Mouse (Mus musculus) hindbrain, embryonic 14.5 days (tissue): ENCODE measurements at regions not wholly inside any gene's neighbourhood (a gene's known extent, or its start where the extent isn't known, plus 50 kb on each side); places are given as distances from the start of the nearest gene placed in this dataset.
A peak's percentile ranks its signal among the peaks of the same experiment; 100 is the strongest.

Source experiments
- ATAC-seq: fragments of 200-750 bp; cut with Nextera tagmentation; 2 replicates; pipeline ENCODE4 v1.8.0; 2017; ENCODE audit warnings: moderate number of reproducible peaks, mild to moderate bottlenecking, moderate TSS enrichment, moderate library complexity; ENCODE audit not compliant: low FRiP score
- DNase-seq: peaks from one replicate; pipeline ENCODE4 v3.0.0-alpha.2; 2015; ENCODE audit warnings: low spot score
- H3K27ac ChIP-seq: fragments of 300-500 bp; sonication (generic); 2 replicates; pipeline ENCODE4 v1.5.1; 2014; ENCODE audit warnings: mild to moderate bottlenecking, moderate library complexity
- H3K27me3 ChIP-seq: fragments of 300-500 bp; sonication (generic); 2 replicates; pipeline ENCODE4 v1.6.1; 2014; ENCODE audit warnings: mild to moderate bottlenecking, low read length, mixed read lengths; ENCODE audit not compliant: control insufficient read depth, insufficient read depth
- H3K36me3 ChIP-seq: fragments of 300-500 bp; sonication (generic); replicated peaks from 2 replicates; pipeline ENCODE4 v1.6.1; 2014; ENCODE audit not compliant: control insufficient read depth, insufficient read depth
- H3K4me1 ChIP-seq: fragments of 300-500 bp; sonication (generic); replicated peaks from 2 replicates; pipeline ENCODE4 v1.6.1; 2014; ENCODE audit warnings: antibody characterized with exemption, low read length, mixed read lengths; ENCODE audit not compliant: control insufficient read depth, insufficient read depth
- H3K4me2 ChIP-seq: fragments of 300-500 bp; sonication (generic); replicated peaks from 2 replicates; pipeline ENCODE4 v1.6.1; 2014; ENCODE audit warnings: mild to moderate bottlenecking, moderate library complexity
- H3K4me3 ChIP-seq: fragments of 300-500 bp; sonication (generic); replicated peaks from 2 replicates; pipeline ENCODE4 v1.5.1; 2014; ENCODE audit warnings: mild to moderate bottlenecking, low read length
- H3K9ac ChIP-seq: fragments of 300-500 bp; sonication (generic); 2 replicates; pipeline ENCODE4 v1.6.1; 2014
- H3K9me3 ChIP-seq: fragments of 300-500 bp; sonication (generic); 2 replicates; pipeline ENCODE4 v1.6.1; 2016; ENCODE audit warnings: low read length; ENCODE audit not compliant: control insufficient read depth
- WGBS: fragments of 180-500 bp; shearing (Covaris S2); extraction: QIAGEN DNeasy Blood & Tissue Kit; methylation state at CpG from one replicate; pipeline ENCODE4 v1.1.7; 2014; 5-methylcytosine and 5-hydroxymethylcytosine counted together

DNA sequence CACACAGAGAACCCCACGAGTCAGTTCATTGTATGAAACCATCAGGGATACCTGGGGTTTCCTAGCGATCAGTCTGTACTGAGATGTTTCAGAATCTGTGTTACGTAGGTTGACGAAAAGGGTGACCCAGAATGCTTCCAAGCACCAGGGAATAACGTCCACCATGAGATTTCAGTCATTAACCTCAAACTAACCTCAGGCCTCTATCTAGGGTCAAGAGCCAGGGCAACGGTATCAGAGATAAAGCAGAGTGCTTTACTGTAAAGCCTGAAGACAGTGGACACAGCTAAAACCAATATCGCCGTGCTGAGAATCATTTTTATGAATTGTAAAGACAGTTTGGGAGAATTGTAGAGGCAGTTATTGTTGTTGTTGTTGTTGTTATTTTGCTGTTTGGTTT is 52.9 kb upstream of the Errfi1 start:
- no peaks in the 10 kb centered on the region for H3K9me3 ChIP-seq
- H3K9ac ChIP-seq = no peak overlapping the region
- ATAC-seq (no peak), DNase-seq (no peak)
- H3K4me1 ChIP-seq = no peaks in the 10 kb centered on the region
- no peak overlapping the region for H3K27ac ChIP-seq
- no peaks in the 10 kb centered on the region for H3K27me3 ChIP-seq
- no peak overlapping the region for H3K4me2 ChIP-seq
- no peaks in the 10 kb centered on the region for H3K36me3 ChIP-seq
- H3K4me3 ChIP-seq = no peak overlapping the region
- WGBS = 94% methylated on average over 8 of the region's 8 CpGs

DNA sequence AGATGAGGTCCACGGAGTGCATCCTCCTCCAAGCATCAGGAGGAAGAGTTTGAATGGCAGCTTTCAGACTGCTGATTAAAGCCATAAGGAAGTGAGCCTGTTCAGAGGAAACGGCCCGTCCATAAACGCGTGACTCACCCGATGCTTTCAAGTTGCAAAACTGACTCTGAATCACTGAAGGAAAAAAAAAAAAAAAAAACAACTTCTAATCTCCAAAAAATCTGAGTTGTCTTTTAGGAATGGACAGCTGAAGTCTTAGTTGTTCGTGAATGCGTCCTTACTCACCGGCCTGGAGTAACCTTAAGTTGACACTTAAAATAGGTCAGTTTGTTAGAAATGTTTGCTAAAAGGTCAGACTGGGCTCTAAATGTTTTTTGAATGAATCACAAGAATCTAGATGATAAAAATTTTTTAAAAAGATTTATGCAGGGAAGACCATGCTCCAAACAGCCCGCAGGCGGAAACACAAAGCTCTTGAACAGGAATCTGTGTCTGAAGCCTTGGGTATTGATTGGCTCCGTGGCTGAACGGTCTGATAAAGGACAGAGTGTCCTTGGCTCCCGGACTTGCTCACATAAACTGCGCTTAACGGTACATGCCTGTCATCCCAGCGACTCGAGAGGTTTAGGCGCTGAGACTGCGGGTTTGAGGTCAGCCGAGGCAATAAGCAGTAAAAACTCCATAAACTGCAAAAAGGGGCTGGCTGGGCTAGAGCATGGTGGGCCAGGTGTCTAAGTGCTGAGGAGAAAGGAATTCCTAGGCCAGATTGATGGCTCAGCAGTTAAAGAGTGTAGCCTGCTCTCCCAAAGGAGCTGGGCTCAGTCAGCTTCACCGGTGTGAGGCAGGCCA is 53.9 kb upstream of the Errfi1 start:
- WGBS = 75% methylated on average over 22 of the region's 22 CpGs
- DNase-seq (no peak), ATAC-seq (no peak)
- Histone ChIP-seq H3K4me2 (no peak overlapping the region), H3K4me1 (peaks cover 6% of the 10 kb centered on the region), H3K4me3 (no peak overlapping the region), H3K27ac (no peak overlapping the region), H3K27me3 (no peaks in the 10 kb centered on the region), H3K9ac (no peak overlapping the region), H3K9me3 (no peaks in the 10 kb centered on the region), H3K36me3 (no peaks in the 10 kb centered on the region)

DNA sequence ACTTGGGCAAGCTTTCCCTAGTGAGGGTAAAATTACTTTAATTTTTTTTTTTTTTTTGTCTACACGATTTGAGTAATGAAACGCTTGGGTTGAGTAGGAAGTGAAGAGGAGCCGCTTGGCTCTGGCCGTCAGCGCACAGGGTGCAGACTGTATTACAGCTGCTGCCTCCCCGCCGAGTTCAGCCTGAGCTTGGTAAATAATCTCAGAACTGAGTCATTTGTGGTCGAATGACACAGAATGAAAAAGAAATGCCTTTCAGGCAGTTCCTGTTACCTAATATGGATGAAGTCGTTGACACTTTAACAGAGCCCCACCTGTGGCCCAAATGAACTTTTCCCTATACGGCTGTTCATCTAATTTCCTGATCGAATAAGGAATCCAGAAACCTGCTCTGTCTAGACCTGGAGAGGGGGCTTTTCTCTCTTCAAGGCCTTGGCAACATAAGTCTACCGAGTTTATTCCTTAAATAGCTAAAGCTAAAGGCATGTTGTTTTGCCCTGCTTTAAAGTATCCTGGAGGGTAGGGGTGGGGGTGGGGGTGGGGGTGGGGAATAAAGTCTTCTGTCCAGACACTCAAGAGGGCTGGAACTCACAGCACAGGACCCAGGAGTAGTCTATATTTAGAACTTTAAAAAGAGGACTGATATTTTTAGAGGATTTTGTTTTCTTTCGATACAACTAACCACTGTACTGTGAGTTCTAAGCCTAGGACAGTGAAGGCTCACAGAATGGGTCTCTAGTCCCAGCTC is 54.8 kb upstream of the Errfi1 start:
- ATAC-seq (no peak), DNase-seq (no peak)
- Histone ChIP-seq H3K27ac (no peak overlapping the region), H3K4me3 (no peak overlapping the region), H3K4me2 (no peak overlapping the region), H3K9me3 (no peaks in the 10 kb centered on the region), H3K4me1 (peaks cover 14% of the 10 kb centered on the region), H3K27me3 (no peaks in the 10 kb centered on the region), H3K36me3 (no peaks in the 10 kb centered on the region), H3K9ac (no peak overlapping the region)
- WGBS = 52% methylated on average over 13 of the region's 13 CpGs

DNA sequence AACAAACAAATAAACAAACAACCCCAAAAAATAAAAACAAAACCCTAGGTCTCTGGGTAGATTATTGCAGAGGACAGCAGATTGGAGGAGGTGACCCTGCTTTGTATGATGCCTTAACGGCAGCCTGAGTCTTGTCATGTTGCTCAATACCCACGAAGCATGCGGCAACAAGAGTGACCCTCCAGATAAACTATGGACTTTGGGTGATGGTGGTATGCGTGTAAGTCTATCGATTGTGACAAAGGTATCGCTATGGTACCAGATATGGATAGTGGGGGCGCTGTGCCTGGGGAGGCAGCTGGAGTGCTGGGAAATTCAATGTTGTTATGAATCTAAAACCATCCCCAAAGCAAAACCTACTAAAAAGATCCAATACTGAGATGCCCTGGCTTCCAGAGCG is 55.4 kb upstream of the Errfi1 start:
- WGBS = 89% methylated on average over 8 of the region's 8 CpGs
- no peaks in the 10 kb centered on the region for H3K27me3 ChIP-seq
- no peak for DNase-seq
- no peak overlapping the region for H3K4me3 ChIP-seq
- H3K4me1 ChIP-seq = peaks cover 15% of the 10 kb centered on the region
- H3K27ac ChIP-seq = no peak overlapping the region
- no peak overlapping the region for H3K4me2 ChIP-seq
- H3K9ac ChIP-seq = no peak overlapping the region
- no peaks in the 10 kb centered on the region for H3K36me3 ChIP-seq
- no peak for ATAC-seq
- no peaks in the 10 kb centered on the region for H3K9me3 ChIP-seq

DNA sequence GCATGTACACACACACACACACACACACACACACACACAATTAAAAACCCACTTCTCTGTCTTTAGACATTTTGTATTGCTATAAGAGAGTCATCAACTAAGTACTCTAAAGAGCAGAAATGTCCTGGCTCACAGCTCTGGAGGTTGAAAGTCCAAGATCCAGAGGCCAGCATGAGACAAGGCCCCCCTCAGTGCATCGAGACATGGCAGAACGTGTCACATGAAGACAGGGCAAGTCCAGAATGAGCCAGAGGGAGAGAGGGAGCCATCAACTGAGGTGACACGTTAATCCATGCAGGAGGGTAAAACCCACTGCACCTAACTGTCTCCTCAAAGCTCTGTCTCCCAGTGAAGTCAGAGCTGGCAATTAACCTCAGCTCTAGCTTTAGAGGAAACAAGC is 56.7 kb upstream of the Errfi1 start:
- 83% methylated on average over 3 of the region's 3 CpGs for WGBS
- H3K4me2 ChIP-seq = no peak overlapping the region
- no peaks in the 10 kb centered on the region for H3K36me3 ChIP-seq
- DNase-seq (no peak), ATAC-seq (no peak)
- H3K27me3 ChIP-seq = no peaks in the 10 kb centered on the region
- H3K27ac ChIP-seq = no peak overlapping the region
- H3K9me3 ChIP-seq = no peaks in the 10 kb centered on the region
- no peak overlapping the region for H3K9ac ChIP-seq
- H3K4me3 ChIP-seq = no peak overlapping the region
- peaks cover 15% of the 10 kb centered on the region for H3K4me1 ChIP-seq

DNA sequence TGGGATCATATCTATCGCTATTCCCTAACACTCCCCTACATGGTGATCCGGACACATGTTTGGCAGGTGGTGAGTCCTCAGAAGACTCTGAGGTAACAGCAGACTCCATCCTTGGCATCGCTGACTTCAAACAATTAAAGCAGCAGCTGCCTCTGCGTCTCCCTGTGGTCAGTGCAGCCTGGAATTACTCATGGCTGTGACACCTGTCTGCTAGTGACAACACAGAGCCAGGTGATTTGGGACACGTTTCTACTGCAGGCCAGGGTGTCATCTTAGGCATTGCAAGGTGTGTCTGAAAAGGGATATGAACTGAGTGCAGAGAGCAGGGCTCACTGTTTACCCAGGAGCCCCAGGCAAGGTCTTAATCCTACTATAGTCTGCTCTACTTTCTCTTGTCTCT is 58.8 kb upstream of the Errfi1 start:
- DNase-seq (no peak), ATAC-seq (no peak)
- Histone ChIP-seq H3K4me3 (no peak overlapping the region), H3K4me1 (peaks cover 15% of the 10 kb centered on the region), H3K9ac (no peak overlapping the region), H3K4me2 (no peak overlapping the region), H3K27me3 (no peaks in the 10 kb centered on the region), H3K27ac (peak overlapping the region; percentile 75), H3K9me3 (no peaks in the 10 kb centered on the region), H3K36me3 (no peaks in the 10 kb centered on the region)
- WGBS = 37% methylated on average over 5 of the region's 5 CpGs

DNA sequence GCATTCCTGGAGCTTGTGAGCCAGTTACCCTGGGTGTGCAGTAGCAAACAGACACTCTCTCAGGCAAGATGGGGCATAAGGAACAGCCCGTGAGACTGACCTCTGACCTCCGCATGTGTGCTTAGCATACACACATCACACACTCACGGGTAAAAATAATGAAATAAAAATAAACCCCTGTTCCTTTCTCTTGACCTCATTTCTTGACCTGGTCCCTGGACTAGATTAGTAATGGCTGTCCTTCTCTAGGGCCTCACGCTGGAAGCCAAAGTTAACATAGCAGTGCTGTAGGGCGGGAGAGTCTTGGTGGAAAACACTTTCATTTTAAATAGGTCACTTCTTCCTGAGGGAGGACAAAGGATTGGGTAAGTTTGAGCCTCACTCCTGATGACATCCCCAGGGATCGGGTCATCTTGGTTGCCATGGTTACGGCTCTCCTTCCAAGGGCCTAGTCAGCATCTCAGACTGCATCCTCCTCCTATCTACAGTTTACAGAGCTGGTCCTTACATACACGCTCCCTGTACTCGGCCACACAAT is 59.4 kb upstream of the Errfi1 start:
- Histone ChIP-seq H3K4me2 (no peak overlapping the region), H3K9me3 (no peaks in the 10 kb centered on the region), H3K27ac (peak overlapping the region; percentile 75), H3K4me3 (no peak overlapping the region), H3K27me3 (no peaks in the 10 kb centered on the region), H3K9ac (no peak overlapping the region), H3K4me1 (peaks cover 15% of the 10 kb centered on the region), H3K36me3 (no peaks in the 10 kb centered on the region)
- DNase-seq (peak; percentile 62), ATAC-seq (peak; percentile 72; the same call in 1 of the 2 replicates)
- 26% methylated on average over 9 of the region's 9 CpGs for WGBS

DNA sequence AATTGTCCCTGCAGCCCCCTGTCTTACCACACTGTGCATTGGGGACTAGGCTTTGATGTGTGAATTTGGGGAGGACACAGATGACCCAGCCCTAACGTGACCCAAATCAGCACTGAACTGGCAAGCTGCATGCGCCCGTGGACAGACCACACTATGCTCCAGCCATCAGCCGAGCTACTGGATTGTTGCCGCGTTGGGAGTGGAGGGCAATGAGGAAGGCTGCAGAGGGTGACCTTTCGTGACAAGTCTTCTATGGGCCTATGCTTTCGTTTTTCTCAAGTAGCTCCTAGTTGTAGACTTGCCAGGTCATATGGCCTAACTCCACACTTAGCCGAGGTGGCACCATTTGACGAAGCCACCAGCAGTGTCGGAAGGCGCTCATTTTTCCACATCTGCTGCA is 60.6 kb upstream of the Errfi1 start:
- 83% methylated on average over 12 of the region's 12 CpGs for WGBS
- H3K4me2 ChIP-seq = no peak overlapping the region
- no peak overlapping the region for H3K27ac ChIP-seq
- H3K27me3 ChIP-seq = no peaks in the 10 kb centered on the region
- H3K4me3 ChIP-seq = no peak overlapping the region
- DNase-seq (no peak), ATAC-seq (no peak)
- H3K4me1 ChIP-seq = peaks cover 15% of the 10 kb centered on the region
- H3K9ac ChIP-seq = no peak overlapping the region
- no peaks in the 10 kb centered on the region for H3K36me3 ChIP-seq
- no peaks in the 10 kb centered on the region for H3K9me3 ChIP-seq

DNA sequence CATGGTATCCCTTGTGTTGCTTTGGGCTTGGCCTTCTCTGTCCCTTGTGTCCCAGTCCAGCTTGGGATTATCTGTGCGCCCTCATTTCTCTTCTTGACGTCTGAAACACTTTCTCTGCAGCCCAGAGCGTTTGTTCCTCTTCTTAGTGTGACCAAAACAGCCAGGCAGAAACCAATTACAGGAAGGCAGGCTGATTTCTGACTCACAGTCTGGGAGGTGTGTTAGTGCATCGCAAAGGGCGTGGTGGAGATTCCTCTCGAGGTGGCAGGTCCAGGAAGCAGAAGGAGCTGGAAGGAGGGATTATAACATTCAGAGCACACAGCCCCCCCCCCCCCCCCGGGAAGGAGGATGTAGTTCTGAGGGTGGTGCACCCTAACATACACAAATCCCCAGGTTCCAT is 64.6 kb upstream of the Errfi1 start:
- DNase-seq = no peak
- 82% methylated on average over 6 of the region's 7 CpGs for WGBS
- Histone ChIP-seq H3K36me3 (no peaks in the 10 kb centered on the region), H3K9ac (no peak overlapping the region), H3K4me3 (no peak overlapping the region), H3K27ac (no peak overlapping the region), H3K4me2 (no peak overlapping the region), H3K9me3 (no peaks in the 10 kb centered on the region), H3K27me3 (no peaks in the 10 kb centered on the region), H3K4me1 (peaks cover 3% of the 10 kb centered on the region; the same call in 1 of the 2 replicates)
- no peak for ATAC-seq
